Mouse (Mus musculus) brain, embryonic 14.5 days (tissue): ENCODE measurements around the gene Upp2.

ENCODE experiments used
- CTCF ChIP-seq: fragments of 200-500 bp; IDR thresholded peaks from 2 replicates; pipeline ENCODE4 v1.5.1; 2012; ENCODE audit warnings: inconsistent platforms, mild to moderate bottlenecking, moderate library complexity, borderline replicate concordance; ENCODE audit not compliant: insufficient read depth, insufficient read length; ENCODE audit errors: extremely low read depth
- POLR2A ChIP-seq: fragments of 200-500 bp; IDR thresholded peaks from 2 replicates; pipeline ENCODE4 v1.6.1; 2012; ENCODE audit warnings: mild to moderate bottlenecking, inconsistent platforms, borderline replicate concordance; ENCODE audit not compliant: poor library complexity, insufficient read depth, insufficient read length, severe bottlenecking; ENCODE audit errors: extremely low read depth

DNA sequence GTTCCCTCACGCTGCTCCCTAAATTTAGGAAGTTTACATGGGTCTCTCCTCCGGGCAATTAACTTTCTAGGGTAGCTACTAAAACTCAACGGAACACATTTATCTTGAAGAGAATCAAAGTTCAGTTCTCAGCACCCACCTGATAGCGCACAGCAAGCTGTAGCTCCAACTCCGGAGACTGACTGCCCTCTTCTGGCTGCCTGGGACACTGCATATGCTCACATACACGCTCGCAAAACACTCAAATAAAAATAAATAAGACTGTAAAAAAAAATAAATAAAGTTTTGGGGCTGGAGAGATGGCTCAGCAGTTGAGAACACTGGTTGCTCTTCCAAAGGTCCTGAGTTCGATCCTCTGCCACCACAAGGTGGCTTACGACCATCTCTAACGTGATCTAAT, 90.8 kb downstream of the Upp2 start:
- no peak for TF ChIP-seq POLR2A
- no peak for TF ChIP-seq CTCF
